Mouse (Mus musculus) frontal cortex, postnatal 36 days (tissue): ENCODE data around the gene Olfr1274-ps.
"Not testable (repeated sequence)": the region's sequence is repeated elsewhere in the genome, so short reads cannot be mapped to it uniquely, and the experiment has no call there.

Source experiments
- DNase-seq, 2 experiments: peaks; one replicate each; pipeline ENCODE4 v3.0.0; 2022; ENCODE audit warnings: low spot score in 2 of 2

Gene Olfr1274-ps

DNA sequence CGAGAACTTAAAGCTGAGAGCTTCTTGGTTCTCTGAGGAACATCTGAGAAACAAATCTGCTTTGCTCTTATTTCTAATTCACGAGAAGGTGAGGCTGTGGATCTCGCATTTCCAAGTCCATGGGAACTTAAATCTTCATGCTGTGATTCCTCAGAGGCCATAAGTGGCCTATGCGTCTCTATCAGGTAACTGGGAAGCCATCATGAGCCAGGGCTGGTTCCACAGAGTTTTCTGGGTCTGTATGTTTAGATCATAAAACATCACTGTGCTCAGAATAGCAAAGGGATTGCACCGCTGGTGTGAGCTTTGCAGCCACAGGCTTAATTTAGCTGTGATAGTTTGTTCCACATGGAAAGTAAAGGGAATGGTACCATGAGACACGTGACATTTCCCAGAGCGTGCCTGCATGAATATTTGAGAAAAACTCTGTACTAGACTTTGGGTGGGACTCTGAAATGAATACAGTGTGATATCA is at the start of gene Olfr1274-ps:
Olfr1274-ps (plus strand) TSS at position 51 of the 475 bp plus-strand sequence.
- peak in 1 of 2 experiments; percentile 31 for DNase-seq

DNA sequence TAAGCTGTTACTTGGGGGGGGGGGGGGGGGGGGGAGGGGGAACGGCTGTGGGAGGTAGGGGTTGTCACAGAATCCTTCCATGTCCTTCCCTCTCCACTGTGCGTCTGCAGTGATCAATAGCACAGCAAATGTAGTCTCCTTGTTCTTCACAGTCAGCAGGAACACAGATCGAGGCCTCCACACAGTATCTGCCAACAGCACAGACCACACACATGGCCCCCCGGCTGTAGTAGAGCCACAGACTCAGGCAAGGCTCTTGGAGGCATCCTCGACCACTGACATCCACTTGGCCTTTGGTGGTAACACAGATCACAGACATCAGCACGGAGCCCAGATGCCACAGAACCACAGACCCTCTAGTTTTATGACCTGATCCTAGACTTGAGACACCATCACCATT is 47.4 kb upstream of the Olfr1274-ps start:
- not testable (repeated sequence) for DNase-seq

DNA sequence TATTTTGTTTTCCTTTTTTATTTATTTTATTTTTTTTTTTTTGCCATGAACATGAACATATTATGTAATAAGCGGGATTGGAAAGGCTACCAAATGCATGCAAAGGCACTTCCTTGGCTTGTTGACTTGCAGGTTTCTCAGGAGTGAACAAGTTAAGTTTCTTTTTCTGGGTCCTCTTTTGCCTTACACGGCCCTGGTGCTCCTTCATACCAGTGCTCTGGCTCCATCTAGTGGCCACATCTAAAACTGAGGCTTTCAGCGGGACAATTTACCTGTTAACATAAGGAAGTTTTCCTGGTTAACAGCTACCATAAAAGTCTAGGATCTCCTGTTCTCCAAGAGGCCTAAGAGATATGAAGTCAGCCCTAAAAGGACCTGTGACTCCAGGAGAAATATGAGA is 46.9 kb upstream of the Olfr1274-ps start:
- not testable (repeated sequence) for DNase-seq

DNA sequence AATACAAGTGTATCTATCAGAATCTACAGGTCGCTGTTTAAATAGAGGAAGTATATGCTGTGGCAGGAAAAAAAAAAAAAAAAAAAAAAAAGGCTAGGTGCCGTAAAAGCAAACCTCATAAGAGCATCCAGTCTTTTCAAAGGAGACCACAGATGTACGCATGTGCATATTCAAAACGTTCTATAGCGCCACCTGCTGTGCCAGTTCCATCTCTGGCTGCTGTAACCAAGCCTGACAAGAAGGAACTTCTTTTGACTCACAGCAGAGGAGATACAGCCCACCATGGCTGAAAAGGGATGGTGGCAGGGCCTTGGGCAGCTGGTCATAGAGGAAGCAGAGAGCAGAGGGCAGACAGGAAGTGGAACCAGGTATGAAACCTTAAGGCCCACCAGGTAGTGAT is 39.3 kb upstream of the Olfr1274-ps start:
- DNase-seq, result not testable (repeated sequence)

DNA sequence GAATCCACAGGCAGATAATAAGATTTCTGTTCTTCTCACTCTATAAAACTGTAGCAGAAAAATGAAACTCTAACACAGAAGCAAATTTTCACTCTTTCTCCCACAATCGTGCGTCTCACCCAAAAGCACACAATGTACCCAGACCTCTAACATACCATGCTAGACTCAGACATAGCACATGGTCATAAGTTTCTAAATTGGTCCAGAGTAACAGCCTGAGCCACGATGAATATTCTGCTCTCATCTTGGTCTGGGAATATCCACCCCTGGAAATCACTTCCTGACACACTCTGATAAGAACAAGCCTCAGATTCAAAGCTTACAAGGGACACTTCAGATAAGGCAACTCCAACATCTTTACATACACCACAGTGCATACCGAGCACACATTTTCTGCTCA is 38.3 kb upstream of the Olfr1274-ps start:
- not testable (repeated sequence) for DNase-seq

DNA sequence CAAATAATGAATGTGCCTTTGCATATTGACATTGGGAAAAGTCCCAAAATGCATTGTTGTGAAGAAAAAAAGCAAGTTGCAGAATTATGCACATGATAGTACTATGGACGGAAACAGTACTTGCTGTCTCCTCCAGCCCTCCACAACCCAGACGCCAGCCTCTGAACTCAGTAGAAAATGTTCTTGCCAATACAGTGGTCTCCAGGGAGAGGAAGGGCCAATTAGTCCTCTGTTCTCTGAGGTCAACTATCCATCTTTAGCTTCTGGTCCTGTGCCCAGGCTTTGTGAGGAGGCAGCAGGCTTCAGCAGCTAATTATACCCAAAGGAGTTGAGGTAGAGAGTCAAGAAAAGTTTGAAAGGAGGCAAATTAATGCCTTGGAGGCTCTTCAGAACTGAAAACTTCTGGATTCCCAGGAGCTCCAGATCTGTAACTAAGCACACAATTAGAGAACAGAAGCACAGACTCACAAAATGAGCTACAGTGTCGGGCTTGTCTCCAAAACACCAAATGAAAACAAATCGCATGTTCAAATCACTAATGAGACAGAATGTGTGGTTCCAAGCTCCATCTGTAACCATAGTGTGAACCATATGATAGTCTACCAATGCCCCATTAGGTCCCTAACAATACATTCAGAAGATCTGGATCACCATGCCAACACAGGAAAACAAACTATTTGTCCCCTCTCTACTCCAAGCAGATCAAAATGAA is 15.8 kb downstream of the Olfr1274-ps start:
- DNase-seq, result not testable (repeated sequence)

DNA sequence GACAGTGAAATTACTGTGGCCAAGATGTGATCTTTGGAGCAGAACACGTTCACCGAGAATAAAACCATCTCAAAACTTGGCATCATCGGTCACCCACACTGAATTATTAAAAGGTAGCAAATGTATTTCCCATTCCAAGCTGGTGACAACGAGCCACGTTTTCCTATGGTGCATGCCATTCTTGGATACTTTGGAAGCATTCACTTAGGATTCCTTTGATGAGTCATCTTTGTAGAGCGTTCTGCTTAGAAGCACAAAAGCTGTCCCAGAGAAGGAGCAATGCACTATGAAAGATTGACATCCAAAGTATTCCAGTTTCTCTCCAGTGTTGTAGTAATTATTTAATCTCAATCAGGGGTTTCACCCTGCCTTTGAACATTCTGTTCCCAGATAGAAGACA is 23.8 kb downstream of the Olfr1274-ps start:
- DNase-seq, result not testable (repeated sequence)

DNA sequence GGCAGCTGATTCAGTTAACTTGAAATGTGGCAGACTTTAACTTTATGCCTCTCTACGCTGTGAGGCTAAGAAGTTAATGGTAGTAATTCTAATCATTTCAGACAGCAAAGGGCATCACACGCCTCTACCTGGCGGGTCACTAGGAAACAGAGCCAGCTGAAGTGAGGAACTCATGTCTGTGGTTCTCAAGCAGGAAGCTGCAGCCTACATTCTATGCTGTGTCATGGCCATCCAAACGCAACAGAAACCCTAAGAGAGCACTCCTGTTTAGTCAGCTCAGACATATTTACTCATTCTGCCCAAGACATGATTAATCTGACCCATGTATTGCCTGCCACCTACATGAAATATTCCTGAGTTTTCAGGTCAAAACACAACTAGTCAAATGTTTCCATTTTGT is 26.5 kb downstream of the Olfr1274-ps start:
- not testable (repeated sequence) for DNase-seq

DNA sequence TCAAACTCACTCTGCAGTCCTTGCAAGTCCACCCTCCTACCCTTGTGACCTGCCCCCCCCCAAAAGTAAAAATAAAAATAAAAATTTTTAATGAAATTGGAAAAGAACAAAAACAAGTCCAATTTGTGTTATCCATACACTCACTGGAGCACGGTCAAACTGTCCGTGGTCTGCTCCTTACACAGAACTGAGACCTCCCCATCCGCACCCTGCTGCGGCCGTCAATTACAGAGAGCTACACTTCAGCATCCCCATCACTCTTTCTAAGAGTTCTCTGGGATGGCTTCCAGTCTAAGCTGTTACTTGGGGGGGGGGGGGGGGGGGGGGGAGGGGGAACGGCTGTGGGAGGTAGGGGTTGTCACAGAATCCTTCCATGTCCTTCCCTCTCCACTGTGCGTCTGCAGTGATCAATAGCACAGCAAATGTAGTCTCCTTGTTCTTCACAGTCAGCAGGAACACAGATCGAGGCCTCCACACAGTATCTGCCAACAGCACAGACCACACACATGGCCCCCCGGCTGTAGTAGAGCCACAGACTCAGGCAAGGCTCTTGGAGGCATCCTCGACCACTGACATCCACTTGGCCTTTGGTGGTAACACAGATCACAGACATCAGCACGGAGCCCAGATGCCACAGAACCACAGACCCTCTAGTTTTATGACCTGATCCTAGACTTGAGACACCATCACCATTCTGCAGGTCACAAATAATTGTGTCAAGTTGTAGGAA is 30.7 kb downstream of the Olfr1274-ps start:
- not testable (repeated sequence) for DNase-seq

DNA sequence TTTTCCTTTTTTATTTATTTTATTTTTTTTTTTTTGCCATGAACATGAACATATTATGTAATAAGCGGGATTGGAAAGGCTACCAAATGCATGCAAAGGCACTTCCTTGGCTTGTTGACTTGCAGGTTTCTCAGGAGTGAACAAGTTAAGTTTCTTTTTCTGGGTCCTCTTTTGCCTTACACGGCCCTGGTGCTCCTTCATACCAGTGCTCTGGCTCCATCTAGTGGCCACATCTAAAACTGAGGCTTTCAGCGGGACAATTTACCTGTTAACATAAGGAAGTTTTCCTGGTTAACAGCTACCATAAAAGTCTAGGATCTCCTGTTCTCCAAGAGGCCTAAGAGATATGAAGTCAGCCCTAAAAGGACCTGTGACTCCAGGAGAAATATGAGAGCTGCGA is 31.3 kb downstream of the Olfr1274-ps start:
- DNase-seq, result not testable (repeated sequence)

DNA sequence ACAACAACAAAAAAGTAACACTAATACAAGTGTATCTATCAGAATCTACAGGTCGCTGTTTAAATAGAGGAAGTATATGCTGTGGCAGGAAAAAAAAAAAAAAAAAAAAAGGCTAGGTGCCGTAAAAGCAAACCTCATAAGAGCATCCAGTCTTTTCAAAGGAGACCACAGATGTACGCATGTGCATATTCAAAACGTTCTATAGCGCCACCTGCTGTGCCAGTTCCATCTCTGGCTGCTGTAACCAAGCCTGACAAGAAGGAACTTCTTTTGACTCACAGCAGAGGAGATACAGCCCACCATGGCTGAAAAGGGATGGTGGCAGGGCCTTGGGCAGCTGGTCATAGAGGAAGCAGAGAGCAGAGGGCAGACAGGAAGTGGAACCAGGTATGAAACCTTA is 39.0 kb downstream of the Olfr1274-ps start:
- not testable (repeated sequence) for DNase-seq

DNA sequence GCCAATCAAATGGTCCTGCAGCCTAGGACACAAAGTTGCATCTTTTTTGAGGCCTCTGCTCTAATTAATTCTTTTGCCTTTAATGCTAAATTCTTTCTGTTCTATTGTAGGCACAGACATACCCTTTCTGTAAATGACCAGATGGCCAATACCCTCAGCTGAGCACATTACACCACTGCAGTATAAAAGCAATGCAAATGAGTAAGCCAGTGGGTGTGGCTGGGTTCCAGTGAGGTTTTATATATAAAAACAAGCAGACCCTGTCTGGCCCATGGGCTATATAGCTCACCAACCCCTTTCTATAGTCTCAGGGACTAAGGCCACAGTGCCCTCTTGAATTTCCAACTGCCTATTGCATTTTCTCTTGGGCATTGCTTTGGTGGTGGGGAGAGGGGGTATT is 41.7 kb downstream of the Olfr1274-ps start:
- DNase-seq, result not testable (repeated sequence)

DNA sequence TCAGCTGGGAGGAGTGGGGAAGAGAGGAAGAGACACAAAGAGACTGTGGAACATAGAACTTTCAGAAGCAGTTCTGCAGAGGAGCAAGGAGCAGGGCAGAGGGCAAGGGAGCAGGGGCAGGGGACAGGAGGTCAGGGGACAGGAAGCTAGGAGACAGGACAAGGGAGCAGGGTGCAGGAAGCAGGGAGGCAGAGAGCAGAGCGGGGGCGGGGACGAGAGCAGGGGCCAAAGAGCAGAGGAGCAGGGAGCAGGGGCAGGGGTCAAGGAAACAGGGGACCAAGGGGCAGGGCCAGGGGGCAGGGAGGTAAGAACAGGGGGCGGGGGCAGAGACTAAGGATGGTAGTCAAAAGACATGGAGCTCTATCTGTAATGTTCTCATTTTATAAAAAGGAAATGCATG is 43.3 kb downstream of the Olfr1274-ps start:
- not testable (repeated sequence) for DNase-seq

DNA sequence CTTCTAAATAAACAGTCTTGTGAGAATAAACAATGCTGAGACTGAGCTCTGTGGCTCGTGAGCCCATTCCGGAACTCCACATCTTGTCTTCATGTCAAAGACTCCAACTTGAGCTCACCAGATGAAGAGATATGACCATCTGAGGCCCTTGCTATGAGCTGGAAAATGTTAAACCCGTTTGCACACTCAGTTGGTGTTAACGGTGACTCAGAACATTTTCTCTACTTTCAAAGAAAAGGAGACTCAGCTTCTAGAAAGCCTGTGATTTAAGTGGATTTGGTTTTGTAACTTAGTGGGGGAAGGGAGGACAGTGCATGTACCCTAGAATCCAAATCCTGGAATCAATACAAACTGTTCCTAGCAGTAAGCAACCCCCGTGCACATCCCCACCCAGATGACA is 45.3 kb downstream of the Olfr1274-ps start:
- DNase-seq, result no peak

DNA sequence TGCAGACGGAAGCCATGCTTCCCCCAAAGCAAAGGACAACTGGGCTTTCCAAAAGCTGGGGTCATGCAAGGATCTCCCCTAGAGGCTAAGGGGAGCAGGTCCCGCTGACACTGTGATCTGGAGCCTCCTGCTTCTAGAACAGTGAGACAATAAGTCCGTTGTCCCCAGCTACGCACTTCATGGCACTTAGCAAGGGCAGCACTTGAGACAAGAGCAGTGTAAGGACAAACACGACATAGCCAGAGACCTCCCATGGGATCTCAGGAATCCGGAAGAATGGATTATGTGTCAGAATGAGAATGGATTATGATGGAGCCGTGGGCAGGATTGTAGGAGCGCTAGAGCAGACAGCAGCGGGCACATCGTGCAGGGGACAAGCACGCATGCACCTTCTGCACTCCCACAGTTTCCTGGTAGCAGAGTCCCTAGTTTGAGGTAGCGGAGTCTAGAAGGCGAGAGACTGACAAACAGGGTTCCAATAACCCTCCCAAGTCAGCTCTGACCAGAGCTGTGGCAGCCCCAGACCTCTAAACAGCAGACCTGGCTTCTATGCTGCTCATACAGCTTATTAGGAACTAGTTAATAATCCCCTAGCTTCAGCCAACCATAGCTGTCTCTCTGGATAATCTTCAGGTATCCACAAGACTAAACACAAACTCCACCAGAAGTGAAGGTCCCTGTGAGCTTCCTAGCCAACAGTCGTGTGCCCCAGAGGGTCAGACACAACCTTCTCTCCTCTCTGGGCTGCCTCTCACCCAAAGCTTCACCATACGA is 50.7 kb downstream of the Olfr1274-ps start:
- no peak for DNase-seq

DNA sequence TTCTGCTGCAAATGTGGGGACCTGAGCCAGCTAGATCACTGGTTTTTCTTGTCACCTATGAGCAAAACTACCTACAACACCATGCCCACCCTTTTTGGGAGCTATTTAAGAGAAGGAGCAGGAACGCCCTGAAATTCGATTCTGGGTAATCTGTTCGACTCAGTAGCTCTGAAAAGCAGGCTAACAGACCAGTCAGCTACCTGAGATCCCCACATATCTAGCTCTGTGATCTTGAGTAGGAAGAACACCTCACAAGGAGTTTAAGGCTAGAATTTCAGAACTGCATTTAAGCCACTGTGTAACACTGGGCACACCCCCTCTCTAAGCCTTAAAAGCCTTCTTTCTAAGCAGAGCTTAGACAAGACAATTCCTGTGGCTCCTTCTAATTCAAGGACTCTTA is 53.9 kb downstream of the Olfr1274-ps start:
- DNase-seq, result no peak
